Mouse (Mus musculus): Measurements from ENCODE around the gene Fkbp8.

Fkbp8 gene

DNA sequence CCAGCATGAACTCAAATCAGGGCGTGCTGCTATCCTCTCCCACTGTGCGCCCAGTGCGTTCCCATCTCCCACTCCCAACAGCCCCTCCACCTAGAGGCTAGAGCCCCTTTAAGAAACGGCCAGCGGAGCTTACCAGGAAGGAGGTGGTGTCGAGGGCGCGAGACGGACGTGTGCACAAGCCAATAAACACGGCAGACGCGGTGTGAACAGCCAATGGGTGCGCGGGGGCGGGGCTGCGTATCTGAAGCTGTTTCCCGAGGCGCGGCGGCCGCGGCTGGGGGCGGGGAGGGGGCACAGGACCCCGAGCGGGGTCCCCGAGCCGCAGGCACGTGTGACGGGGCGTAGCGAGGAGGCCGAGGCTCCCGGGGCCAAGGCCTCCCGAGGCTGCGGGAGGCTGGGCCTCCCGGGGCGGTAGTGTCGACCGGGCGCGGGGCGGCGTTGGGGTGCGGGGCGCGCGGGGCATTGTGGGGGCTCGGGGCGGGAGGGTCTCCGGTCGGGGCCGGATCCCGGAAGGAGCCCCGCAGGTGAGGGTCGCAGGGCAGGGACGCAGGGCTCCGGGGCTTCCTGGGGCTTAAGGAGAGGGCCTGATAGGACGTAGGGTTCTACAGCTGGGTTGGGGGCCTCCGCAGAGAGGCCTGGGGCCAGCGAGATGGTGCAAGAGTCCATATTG, at the start of gene Fkbp8, which contains the start of gene Kxd1:
Gene Fkbp8, plus strand, starts transcription at position 213 of the 670 bp plus-strand sequence.
Gene Kxd1, minus strand, starts transcription at position 445 of the 670 bp plus-strand sequence.
- peak; percentile 95 to 99 for DNase-seq (ENCODE audit: low spot score in 2 of 2)

DNA sequence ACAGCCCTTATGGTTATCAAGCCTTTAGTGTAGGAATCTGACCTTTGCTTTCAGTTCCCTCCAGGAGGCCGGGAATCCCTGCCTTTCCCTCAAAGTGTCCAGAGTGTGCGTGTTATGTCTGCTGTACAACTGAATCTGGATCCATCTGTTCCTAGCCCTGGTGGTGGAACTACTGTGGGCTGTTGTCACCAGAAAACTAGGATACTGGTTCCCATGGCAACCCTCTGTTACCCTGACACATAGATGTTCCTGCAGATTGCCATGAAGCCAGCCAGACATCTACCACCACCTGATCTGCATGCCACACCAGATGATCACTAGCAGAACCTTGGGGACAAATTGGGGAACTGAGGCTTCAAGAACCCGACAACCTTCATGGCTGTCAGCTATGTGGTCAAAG, 45.6 kb upstream of the Fkbp8 start:
- DNase-seq (ENCODE audit: low spot score in 2 of 2), result peak in 1 of 2 experiments; percentile 76

DNA sequence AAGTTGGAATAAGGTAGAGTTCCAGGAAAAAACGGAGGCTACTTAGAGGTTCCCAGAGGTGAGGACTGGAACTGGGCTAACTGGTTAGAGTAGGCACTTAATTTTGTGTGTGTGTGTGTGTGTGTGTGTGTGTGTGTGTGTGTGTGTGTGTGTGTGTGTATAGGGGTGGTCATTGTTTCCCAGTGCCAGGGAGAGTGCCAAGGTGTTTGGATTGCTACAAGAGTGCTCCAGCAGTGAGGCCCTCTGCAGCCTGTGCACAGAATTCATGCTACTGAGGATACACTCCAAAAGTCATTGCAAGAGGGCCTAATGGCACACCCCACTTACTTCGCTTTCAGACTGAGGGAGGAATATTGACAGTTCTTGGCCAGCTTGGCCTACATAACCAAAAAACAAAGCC, 44.6 kb upstream of the Fkbp8 start:
- DNase-seq (ENCODE audit: low spot score in 2 of 2), result no peak

DNA sequence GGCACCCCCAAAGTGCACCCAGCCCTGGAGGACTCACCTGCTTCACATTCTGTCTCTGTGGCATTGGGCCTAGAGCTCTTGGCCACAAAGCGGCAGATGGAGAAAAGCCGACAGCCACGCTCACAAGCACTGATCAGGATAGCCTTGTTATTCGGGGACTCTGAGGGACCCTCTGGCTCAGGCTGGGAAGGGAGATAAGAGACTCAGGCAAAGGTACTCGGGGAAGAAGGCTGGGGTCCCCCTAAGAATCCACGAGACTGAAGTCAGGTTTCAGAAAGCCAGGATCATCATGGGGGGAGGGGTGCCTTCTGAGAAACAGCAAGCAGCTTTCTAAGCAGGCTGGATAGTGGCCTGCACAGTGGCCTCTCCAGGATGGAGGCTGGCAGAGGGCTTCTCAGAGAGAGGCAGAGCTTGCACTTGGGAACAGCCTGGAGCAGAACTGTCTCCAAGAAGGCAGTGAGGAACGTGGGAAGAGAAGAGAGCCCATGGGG, 41.3 kb upstream of the Fkbp8 start:
- DNase-seq (ENCODE audit: low spot score in 2 of 2), result no peak

DNA sequence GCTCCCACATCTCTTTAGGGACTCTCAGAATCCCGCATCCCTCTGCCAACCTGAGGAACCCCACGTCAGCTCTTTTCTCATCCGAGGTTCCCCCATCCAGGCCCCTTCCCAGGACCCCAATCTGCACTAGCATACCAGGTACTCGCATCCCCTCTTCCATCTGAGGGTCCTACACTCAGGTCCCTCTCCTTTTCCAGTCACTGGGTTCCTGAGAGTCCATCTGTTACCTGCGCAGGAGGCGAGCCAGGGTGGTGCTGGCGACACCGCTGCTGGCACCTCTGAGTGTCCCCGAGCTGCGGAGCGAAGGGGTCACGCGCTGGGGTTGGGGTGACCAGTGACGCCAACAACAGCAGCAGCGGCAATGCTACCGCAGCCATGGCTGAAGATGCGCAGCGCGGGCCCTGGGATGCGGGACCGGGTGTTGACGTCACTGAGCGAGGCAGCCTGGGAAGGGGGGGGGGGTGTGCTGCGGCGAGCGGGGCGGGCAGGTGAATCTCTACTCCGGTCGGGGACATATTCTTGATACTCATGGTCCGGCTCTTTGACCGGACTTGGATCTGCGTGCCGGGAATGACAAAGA, 40.5 kb upstream of the Fkbp8 start, which contains the start of gene Tmem59l:
Gene Tmem59l, minus strand, starts transcription at position 418 of the 580 bp plus-strand sequence.
- DNase-seq (ENCODE audit: low spot score in 2 of 2), result peak in 1 of 2 experiments; percentile 46

DNA sequence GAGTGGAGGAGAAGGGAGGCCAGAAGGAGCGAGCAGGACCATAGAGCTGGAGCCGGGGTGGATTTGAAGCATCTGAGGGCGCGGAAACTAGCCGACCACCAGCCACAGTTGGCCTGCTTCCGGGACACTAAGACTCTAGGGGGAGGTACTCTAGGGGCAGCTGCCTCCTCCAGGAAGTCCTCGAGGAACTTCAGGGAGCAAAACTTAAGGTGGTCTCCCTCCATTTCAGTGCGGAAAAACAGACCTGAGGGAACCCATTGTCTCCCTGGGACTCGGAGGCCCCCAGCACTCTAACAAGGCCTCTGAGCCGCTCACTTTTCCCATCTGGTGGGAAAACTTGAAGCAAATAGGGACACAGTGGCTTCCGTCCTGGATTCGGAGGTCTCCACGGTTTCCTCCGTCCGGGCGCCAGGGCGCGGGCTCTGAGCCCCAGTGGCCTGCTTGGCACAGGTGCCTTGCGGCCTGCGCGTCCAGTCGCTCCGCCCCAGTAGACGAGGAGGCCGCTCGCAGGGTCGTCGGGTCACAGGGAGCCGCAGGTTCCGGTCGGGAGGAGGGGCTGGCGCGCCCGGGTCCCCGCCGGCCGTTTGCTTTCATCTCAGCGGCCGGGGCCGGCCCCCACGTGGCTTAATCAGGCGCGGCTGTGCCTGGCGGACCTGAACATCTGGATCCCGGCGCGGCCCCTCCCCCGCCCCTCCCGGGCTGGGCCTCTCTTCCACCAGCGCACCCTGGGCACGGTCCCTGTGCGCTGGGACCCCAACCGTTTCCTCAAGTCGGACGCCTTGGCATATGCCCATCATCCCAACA, 39.3 kb upstream of the Fkbp8 start:
- DNase-seq (ENCODE audit: low spot score in 2 of 2), result no peak

DNA sequence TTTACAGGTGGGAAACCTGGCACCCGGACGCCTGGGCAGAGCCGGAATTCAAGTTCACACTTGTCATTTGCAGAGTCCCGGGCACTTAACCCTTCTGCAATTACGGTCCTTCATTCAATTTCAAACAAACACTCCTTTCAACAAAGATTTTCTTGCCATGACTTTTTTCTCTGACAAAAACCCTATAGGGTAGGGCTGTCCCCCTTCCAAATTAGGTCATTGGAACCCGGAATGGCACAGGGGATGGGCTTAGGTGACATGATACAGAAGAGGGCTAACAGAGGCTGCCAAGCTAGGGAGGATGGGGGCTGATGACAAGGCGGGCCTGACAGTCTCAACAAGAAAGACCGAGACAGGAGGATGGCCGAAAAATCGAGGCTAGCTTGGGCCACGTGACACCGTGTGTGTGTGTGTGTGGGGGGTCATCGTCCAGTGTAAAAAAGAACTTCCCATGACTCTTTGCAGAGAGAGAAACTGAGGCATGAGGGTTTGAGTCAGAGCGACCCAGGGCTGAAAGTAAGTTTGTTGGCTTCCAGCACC, 38.5 kb upstream of the Fkbp8 start:
- DNase-seq (ENCODE audit: low spot score in 2 of 2), result no peak

DNA sequence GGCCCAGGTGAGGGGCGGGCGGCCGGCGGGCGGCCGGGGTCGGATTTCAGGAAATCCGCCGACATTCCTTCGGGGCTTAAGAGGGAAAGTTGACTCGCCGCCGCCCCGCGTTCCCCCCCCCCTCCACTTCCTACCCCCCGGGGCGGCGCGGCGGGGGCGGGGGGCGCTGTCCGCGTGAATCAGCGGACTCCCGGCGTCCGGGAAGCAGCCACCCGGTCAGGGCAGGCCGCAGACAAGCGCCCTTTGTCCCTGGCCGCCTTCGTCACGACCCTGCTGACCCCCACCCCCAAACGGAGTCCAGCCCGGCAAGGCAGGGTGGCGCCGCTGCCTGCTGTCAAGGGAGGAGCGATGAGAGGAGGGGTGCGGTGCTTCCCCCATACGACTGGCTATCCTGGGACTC, 37.9 kb upstream of the Fkbp8 start:
- no peak for DNase-seq (ENCODE audit: low spot score in 2 of 2)

DNA sequence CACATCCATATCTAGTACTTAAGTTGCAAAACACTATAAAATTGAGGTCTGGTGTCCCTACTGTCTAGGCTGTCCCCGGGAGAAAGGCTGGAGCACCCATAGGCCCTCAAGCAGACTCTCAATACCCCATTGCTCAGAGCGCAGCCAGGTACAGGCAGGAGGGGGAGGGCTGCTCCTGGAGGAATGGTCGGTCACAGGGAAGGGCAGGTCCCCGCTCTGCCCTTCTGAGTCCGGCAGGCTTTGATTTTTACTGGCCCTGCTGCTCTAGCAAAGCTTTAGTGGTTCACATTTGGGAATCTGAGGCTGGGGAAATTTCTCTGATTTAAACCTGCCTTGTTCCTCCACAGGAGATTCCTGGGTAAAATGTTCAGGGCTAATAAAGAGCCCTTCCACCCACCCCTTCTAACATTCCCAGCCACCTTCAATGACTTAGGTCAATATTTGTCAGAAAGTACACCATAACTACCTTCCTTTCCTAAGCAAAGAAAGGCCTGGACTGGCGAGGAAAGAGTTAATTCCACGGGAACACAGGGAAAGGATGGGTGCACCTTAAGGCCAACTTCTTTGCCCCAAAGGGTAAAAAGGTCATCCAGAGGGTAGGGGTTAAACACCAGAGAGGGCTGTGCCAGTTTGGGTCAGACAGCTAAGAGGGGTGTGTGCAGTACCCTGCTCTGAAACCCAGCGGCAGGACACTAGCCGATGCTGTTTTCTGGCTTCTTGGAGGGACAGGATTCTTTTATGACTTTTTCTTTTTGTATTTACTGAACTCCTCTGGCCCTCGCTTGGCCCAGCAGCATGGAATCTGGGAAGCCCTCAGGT, 37.3 kb upstream of the Fkbp8 start:
- no peak for DNase-seq (ENCODE audit: low spot score in 2 of 2)

DNA sequence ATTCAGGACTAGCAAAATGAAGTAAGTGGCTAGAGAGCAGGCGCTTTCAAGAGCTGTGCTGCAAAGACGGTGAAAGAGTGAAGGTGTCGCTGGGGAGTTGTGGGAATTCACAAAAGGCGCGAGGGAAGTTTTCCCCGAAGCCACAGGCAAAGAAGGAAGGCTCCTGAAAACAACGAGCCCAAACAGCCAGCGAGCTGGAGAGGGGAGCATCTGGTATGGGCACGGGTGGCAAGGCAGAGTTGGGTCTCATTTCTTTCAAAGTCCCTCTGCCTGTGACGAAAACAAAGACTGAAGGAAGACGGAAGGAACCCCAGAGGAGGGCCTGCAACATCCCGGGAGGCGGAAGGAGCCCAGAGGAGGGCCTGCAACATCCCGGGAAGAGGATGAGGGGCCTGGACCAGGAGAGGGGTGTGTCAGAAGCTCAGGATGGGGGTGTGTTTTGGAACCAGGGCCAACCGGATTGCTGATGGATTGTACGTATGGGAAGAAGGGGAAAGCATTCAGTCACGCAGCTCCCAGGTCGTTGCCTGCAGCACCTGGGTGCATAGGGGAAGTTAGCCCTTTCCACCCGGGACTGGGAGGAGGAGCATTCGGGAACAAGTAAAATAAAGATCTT, 36.5 kb upstream of the Fkbp8 start:
- no peak for DNase-seq (ENCODE audit: low spot score in 2 of 2)

DNA sequence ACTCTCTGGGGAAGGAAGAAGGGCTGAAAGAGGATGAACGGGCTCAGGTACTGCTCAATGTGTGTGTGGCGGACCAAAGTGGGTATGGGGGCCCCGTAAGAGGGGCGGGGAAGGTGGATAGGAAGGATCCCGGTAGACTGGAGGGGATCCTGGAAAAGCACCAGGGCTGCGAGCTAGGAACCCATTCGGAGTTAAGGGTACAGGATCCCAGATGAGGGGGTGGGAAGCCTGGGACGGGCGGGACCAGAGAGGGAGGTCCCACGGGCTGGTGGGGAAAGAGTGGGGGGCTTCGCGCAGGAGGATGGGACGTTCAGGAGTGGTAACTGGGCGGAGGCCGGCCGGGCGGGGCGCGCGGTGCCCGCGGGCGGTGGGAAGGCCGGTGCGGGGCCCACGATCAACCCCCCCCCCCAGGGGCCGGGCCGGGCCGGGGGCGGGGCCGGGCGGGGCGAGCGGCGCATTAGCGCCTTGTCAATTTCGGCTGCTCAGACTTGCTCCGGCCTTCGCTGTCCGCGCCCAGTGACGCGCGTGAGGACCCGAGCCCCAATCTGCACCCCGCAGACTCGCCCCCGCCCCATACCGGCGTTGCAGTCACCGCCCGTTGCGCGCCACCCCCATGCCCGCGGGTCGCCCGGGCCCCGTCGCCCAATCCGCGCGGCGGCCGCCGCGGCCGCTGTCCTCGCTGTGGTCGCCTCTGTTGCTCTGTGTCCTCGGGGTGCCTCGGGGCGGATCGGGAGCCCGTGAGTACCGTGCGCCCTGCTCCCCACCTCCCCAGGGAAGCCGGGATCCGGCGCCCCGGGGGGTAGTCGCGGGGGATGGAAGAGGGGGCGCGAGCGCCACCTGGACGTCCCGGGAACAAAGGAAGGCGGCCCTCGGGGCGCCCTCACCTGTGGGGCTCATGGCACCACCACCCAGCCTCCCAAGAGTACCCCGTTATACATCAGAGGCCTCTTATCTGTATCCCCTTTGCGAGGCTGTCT, 34.6 kb upstream of the Fkbp8 start, which contains the start of gene Crlf1:
Gene Crlf1, plus strand, starts transcription at position 495 of the 977 bp plus-strand sequence.
- DNase-seq (ENCODE audit: low spot score in 2 of 2), result no peak

DNA sequence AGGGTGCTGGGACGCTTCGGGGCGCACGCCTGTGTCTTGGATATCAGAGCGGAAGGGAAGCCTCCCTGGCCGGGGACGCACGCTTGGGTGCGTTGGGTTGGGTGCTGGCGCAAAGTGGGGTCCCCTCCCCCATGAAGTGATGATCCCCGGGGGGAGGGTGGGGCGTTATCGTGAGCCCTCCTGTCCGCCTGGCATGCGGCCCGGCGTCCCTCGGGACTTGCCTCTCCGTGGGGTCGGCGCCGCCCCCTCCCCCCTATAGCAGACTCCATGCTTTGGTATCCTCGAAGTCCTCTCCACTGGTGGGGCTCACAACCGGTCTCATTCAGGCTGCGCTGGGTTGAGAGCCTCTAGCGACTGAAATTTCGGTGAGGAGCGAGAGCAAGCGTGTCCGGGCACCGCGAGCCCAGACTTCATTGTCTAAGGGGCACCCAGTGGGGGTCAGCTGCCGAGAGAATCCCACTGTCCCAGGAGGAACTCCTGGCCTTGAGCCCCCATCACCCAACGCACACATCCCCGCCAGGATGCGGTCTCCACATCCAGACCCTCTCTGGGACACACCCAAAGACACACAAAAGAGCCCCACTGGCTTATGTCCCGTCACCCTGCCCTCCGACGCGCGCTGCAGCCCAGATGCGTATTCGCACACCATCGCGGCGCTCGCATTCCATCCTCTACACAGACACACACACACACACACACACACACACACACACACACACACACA, 33.7 kb upstream of the Fkbp8 start:
- no peak for DNase-seq (ENCODE audit: low spot score in 2 of 2)

DNA sequence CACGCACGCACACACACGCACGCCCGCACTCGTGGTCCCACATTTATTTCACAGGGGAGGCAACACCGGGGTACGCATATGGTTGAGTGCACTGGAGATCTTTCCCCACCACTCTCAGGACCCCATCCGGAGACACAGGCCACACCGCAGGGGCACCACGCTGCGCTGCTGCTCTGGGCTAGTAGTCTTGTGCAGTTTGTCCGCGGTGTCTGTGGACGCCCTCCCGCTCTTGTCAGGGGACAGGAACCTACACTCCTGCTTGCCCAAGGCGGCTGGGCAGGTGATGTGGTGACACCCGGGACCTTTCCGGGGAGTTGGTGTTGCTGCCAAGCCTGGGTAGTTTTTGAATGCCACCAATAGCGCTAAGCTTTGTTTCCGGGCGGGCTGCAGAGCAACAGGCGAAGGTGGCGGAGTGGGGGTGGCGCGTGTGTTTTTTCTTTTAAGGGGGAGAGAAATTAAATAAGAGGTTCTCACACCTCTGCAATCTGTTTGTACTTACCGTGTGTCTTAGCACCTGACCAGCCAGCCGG, 33.0 kb upstream of the Fkbp8 start:
- no peak for DNase-seq (ENCODE audit: low spot score in 2 of 2)

DNA sequence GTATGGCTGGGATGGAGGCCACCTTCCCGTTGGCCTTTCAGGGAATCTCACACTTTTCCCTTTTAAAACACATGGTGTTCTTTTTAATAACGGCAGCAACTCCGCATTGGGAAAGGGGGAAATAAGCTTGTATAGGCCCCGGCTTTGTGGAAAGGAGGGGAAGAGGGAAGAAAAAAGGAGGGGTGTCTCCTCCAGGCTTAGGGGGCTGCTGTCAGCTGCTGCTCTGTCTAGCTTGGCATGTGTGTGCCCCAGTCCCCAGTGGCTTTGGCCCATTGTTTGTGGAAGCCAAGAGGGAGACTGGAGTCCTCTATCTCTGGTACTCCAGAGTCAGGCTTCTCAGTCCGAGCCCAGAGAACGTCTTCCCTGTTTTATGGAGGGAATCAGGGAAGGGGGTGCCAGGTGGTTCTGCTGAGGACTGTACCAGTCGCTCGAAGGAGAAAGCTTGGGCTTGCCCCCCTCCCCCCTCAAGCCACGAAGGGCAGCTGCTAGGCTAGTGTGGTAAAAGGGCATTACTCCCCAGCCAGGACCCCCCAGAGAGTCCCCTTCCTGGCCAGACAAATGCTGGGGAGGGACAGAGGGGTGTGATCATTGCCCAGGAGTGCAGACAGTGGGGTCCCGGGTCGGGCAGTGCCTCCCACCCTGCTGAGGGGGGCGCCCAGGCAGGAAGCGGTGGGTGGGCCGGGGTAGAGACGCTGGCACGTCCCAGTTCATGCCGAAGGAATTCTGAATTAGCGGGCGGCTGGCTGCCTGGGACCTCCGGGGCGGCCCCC, 32.3 kb upstream of the Fkbp8 start:
- no peak for DNase-seq (ENCODE audit: low spot score in 2 of 2)

DNA sequence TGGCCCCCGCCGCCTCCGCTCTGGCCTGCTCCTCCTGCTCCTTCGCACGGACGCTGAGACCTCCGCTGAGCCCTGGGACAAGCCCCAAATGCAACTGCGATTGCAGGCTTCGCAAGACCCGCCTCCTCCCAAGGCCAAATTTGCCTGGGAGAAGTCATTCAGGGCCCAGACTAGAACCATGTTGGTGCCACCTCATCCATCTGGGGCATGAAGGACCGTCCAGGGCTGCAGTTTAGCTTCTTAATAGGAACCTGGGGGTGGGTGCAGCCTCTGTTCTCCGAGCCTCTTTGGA, 31.8 kb upstream of the Fkbp8 start:
- DNase-seq (ENCODE audit: low spot score in 2 of 2), result no peak

DNA sequence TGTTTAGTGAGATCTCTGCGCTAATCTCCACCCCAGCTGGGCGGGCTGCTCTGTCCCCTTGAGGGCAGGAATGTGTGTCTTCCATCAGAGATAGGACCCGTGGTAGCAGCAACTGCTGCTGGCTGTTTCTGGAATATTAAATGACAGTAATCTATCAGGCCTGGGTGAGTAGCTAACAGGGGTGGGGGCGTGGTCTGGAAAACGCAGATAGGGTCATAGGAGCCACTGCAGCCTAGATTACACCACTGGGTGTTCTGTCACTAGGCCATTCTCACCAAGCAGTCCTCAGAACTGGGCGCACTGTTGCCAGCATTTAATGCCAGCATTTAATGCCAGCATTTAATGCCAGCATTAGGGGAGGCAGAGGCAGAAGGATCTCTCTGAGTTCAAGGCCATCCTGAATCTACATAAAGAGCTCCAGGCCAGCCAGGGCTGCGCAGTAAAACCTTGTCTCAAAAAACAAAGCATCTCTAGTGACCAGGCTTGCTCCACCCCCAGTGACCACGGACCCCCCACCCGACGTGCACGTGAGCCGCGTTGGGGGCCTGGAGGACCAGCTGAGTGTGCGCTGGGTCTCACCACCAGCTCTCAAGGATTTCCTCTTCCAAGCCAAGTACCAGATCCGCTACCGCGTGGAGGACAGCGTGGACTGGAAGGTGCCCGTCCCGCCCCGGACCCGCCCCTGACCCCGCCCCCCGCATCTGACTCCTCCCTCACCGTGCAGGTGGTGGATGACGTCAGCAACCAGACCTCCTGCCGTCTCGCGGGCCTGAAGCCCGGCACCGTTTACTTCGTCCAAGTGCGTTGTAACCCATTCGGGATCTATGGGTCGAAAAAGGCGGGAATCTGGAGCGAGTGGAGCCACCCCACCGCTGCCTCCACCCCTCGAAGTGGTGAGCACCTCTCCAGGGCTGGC, 26.9 kb upstream of the Fkbp8 start:
- no peak for DNase-seq (ENCODE audit: low spot score in 2 of 2)

Measured in left cerebral cortex, adult 9 months (tissue).